Mouse (Mus musculus) 416B (cell line): ENCODE measurements around the gene Gm20388.
A peak's percentile ranks its signal among the peaks of the same experiment; 100 is the strongest.
"Not testable (repeated sequence)": the region's sequence is repeated elsewhere in the genome, so short reads cannot be mapped to it uniquely, and the experiment has no call there.

Experiments
- DNase-seq: peaks from one replicate; pipeline ENCODE4 v3.0.0; 2011; ENCODE audit warnings: low read depth

The Gm20388 gene

DNA sequence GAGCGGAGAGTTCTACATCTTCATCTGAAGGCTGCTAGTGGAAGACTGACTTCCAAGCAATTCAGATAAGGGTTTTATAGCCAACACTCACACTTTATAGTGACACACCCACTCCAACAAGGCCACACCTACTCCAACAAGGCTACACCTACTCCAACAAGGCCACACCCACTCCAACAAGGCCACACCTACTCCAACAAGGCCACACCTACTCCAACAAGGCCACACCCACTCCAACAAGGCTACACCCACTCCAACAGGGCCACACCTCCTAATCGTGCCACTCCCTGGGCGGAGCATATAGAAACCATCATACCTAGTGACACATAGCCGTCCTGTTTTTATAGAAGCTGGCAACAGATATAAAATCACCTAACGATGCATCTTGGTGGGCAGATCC is 3286.4 kb downstream of the Gm20388 start:
- peak; percentile 68 for DNase-seq

DNA sequence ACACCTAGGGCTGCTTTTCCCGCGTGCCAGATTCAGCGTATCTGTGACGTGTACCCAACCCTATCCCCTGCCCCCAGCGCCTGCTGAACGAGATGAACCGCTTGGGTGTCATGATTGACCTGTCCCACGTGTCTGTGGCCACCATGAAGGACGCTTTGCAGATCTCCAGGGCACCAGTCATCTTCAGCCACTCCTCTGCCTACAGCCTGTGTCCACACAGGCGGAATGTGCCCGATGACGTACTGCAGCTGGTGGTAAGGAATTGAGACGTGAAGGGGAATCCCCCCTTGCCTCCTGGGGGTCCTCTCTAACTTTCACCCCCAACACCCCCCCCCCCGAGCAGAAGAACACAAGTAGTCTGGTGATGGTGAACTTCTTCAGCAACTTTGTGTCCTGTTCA is 3289.2 kb downstream of the Gm20388 start:
- DNase-seq: no peak

DNA sequence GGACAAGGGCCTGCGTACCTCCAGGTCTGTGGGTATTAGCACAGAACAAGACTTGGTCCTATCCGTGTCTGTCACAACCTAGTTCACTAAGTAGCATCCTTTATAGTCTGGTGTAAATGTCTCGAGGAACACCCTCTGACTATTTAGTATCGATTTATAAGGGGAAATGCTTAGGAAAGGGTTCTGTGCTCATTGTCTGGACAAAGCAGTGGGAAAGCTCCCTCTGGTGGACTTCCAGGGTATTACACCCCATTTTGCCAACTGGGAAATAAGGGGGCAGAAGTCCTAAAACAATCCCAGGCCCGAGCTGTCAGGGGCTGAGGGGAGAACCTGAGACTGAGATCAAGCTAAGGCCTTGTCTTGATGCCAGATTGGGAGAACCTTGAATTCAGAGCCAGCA is 3291.6 kb downstream of the Gm20388 start:
- DNase-seq: peak; percentile 79

DNA sequence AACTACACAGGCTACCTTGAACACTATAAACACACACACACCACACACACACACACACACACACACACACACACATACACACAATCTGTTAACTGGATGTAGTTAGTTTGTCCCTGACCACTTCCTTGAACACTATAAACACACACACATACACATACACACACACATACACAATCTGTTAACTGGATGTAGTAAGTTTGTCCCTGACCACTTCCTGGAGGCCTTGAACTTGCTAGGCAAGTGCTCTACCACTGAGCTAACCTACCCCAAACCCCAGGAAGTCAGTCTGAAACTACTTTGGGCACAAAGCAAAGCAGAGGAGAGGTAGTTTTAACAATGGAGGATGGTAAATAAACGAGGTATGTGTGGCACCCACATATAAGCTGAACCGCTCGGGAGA is 3292.9 kb downstream of the Gm20388 start:
- DNase-seq: peak; percentile 95

DNA sequence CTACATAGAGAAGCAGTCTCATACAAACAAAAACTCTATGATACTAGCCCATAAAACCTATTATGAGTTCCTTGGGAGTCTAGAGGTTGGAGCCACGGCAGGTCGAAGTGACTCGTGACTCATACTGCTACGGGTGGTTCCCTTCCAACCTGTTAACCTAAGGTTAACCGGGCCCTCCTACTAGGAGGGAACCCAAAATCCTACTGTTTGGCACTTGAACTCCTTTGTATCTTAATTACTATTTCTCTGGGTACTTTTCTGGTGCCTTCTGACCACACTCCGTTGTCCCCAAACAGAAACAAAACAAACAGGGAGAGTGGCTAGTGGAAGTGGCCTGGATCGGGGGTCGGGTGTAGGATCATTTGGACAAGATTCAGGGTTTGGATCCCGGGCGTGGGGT is 3301.2 kb downstream of the Gm20388 start:
- DNase-seq: peak; percentile 54

DNA sequence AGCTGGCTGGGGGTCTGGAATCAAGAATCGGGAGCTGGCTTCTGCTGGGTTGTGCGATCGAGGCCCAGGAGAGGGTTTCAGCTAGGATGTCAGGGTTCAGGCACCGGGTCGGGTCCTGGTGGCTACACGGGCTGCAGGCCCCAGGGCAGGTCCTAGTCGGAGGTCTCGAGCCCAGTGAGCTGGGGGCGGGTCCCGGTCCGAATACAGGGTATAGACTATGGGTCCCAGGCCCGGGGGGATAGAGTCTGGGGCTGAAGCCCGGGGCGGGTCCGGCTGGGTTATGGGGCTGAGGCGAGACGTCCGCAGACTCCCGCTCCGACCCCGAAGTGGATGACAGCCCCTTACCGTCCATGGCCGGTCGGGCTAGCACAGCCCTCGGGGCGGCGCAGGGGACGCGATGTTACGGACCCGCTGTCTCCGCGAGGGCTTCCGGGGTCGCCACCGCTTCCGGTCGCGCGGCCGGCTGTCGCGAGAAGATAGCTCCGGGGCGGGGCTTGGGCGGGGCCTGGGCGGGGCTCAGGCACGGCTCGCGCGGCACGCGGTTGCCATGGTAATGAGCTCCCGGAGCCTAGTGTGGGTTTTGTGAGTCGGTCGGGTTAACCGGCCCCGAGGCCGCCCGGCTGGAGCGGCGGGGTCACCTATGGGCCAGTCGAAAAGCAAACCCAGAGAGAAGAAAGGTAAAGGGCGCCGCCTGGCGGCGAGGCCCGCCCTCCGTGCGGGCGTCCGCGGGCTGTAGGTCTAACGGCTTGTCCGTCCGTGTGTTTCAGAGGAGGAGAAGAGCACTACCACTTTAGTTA is 3301.9 kb downstream of the Gm20388 start, which contains the start of the genes Chmp1a and Spata33:
Chmp1a (minus strand) TSS at position 443 of the 797 bp plus-strand sequence.
Spata33 (plus strand) TSS at position 512 of the 797 bp plus-strand sequence.
- DNase-seq: peak; percentile 99

DNA sequence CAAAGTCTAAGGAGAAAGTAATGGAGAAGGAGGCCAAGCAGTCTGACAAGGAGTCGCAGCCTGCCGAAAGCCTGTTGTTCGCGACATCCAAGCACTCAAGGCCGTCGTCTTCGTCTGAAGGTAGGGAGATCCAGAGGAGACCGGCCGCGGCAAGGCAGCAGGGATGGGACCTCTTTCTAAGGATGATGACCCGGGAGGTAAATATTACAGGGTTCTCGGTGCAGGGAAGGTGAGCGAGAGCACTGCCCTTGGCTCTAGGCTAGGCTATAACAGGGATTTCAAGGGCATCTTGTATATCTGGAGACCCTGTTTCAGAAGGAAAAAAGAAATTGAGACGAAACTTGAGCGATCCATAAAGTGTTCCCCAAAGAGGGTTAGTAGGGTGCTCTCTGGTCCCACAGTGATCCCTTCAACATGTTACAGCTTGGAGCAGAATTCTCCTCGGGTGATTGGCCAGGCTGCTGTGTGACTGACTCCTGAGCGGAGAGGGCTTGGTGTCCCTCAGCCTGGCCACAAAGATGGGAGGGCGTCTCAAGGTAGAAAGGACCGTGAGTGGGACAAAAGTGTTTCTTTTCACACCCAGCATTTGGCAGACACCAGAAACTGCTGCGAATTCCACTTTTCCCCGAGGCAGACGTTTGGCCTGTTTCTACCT is 3302.6 kb downstream of the Gm20388 start:
- DNase-seq: no peak

DNA sequence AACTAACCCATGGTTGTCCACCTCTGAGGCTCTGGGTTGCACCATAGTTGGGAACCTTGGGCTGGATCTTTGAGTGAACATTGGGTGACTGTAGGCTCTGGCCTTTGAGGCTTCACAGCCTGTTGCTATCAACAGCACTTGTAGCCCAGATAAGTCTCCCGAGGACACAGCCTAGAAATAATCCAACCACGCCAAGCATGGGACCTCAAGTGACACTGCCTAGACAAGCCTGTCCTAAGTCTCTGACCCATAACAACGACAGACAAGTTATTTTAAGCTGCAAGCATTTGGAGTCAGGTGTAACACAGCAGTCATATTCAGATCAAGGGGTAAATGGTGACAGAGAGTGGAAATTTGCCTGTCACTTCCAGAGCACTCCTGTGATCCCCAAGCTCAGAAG is 3304.8 kb downstream of the Gm20388 start:
- no peak for DNase-seq

DNA sequence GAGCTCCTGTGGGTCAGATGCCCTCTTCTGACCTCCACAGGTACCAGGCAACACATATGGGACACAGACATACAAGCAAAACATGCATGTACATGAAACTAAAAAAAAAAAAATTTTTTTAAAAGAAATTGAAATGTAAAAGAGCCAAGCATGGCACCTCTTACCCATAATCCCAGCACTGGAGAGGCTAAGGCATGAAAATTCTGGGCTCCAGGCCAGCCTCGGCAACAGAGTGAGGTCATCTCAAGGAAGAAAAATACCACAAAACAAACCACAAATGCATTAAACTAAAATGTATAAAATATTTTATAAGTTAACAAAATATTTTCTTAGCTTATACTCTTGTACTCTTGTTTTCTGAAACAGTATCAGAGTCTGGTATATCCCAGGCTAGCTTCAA is 3310.3 kb downstream of the Gm20388 start:
- peak; percentile 78 for DNase-seq

DNA sequence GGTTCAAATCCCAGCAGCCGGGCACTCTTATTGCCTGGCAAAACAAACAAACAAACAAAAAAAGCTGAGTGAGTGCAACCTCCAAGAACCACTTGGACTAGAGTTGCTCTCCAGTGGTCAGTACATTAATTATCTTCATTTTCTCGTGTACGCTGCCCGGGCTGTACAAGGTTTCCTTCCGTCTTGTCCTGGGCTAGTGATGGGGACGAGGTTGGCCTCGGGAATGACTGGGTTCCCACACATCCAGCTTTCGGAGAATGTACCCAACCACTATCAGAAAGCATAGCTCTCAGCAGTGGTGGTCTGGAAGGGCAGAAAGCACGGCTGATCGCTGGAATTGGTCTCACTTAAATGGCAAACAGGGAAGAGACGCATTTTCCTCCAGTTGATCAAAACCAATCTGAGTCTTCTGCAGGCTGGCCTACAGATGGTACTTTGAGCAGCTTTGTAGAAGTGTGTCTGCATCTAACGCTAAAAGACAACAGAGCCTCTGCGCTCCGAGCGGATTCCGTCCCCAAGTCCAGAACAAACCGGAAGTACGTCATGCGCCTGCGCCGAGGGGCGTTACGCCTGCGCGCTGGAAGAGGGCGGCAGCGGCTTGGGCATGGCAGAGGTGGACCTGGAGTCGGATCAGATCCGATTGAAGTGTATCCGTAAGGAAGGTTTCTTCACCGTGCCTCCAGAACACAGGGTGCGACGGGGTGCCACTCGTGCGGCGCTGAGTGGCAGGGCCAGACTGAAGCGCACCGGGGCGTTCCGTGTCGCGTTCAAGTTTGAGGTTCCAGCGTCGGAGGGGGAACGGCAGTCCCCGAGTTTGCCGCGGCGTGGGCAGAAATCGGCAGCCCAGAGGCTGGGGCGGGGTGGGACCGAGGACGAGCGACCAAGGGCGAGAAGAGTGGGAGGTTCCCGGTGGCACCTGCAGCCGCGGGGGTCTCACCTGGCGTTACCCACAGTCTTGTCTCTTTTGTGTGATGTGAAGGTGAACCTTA is 3313.9 kb downstream of the Gm20388 start, which contains the start of gene Cdk10:
Cdk10 (plus strand) TSS at position 565 of the 989 bp plus-strand sequence.
- peak; percentile 93 for DNase-seq

DNA sequence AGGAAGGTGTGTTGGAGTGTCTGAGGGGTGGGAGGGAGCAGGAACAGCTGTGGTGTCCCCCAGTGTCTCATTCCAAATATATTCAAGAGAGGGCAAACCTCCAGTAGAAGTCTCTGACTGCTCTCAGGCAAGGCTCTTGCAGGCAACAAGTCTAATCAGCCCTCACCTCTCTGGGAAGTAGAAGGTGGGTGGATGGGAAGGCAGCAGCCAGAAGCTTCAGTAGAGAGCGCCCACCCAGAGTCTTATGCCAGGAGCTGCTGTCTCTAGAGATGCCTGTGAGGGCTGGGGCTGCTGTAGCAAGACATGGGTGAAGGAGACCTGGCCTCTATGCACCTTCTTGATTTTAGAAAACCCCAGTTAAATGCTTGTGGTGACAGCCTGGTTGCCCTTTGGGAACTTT is 3317.8 kb downstream of the Gm20388 start:
- DNase-seq: no peak

DNA sequence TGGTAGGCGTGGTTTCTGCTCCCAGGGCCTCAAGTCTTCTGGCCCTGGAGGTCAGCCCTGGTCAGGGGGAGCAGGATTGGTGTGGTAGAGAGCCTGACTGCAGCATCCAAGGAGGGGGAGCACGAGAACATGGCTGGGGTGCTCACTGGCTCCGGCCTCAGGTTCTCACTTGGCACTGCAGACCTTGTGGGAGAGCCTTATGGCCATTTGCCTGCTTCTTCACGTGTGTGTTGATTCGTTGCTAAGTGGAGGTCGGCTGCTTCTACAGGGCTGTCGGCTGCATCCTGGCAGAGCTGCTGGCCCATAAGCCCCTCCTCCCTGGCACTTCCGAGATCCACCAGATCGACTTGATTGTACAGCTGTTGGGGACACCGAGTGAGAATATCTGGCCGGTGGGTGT is 3319.7 kb downstream of the Gm20388 start:
- not testable (repeated sequence) for DNase-seq

DNA sequence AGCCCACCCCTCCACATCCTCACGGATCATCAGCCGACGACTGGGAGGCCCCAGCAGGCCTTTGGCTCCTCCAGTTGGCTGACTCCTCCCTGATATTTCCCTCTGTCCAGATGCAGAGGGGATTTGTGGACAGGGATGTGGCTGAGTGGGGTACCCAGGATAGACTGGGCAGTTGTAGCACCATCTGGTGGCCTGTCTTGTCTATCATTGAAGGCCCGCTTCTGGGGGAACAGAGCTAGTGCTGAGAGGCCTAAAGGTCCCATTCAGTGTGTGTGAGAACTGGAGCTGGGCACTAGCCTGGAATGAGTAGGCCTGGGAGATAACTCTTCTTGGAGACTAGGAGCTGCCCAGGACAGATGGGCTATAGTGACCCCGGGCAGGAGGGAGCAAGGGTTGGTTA is 3321.1 kb downstream of the Gm20388 start:
- peak; percentile 33 for DNase-seq

DNA sequence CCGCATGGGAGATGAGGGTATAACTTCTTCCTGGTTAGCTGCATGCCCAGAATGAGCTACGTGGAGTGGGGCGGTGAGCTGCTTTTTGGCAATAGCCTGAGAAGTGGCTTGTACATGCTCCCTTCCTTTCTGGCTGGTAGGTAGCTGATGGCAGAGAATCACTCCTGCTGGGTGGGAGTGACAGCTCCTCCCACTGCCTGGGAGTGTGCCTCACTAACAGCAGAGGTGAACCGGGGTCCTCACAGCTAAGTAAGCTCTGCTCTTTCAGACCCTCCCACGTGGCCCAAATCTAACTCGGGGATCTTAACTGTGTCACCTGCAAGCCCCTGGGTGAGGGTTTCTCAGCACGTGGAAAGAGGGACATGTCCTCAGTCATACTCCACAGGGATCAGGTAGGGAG is 3321.9 kb downstream of the Gm20388 start:
- DNase-seq: no peak

DNA sequence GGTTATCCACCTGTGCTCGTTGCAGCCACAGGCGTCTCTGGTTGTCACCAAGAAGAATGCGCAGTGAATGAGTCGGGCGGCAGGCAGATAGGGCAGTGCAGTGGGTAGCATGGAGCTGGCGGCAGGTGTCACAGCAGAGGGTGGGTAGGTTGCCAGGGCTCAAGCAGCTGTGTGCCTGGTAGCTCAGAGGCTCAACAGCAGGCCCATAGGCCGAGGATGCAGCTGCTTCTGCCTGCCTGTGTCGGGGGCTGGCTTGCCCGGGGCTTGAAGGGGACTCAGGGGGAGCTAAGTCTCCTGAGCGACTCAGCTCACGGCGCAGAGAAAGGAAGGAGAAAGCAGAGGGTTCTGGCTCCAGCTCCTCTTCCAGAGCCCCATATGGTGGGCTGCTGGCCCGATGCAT is 3322.7 kb downstream of the Gm20388 start:
- no peak for DNase-seq

DNA sequence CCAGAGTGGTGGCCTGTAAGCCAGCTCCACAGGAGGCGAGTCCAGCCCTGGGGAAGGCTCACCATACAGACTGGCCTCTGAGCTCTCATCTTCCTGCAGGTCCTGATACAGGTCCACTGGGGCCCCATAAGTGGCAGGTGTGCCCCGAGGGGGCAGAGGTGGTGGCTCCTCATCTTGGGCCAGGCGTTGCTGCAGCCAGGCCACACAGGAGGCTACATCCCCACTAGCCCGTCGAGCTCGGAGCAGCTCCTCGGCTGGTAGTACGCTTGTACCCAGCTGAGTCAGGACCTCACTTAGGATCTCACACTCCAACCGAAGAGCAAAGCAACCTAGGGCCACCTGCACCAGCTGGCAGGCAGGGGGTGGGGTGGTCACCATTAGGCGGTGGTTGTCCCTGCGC is 3323.1 kb downstream of the Gm20388 start:
- DNase-seq: no peak

DNA sequence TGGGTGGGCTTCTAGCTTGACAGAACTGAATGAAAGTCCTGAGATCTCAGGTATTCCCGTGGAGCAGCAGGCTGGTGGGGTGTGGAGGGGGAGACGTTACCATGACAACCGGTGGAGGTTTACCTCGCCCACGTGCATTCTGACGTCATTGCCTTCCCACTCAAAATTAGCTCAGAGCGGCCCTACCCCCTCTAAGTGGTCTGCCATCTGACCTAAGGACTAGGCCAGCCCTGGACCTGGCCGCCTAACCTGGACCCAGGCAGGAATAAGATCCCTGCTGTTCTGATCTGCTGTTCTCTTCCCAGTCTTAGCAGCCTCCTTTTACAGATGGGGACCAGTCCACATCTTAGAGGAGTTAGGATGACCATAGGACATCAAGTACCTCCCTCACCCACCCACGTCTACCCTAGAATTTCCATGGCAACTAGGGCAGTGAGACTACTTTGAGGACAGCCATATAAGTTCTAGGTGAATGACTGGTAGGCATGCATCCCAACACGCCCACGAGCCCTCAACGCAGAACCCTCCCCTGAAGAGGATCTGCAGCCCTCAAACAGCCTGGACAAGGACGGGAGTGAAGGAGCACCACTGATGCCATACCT is 3324.4 kb downstream of the Gm20388 start:
- DNase-seq: no peak

DNA sequence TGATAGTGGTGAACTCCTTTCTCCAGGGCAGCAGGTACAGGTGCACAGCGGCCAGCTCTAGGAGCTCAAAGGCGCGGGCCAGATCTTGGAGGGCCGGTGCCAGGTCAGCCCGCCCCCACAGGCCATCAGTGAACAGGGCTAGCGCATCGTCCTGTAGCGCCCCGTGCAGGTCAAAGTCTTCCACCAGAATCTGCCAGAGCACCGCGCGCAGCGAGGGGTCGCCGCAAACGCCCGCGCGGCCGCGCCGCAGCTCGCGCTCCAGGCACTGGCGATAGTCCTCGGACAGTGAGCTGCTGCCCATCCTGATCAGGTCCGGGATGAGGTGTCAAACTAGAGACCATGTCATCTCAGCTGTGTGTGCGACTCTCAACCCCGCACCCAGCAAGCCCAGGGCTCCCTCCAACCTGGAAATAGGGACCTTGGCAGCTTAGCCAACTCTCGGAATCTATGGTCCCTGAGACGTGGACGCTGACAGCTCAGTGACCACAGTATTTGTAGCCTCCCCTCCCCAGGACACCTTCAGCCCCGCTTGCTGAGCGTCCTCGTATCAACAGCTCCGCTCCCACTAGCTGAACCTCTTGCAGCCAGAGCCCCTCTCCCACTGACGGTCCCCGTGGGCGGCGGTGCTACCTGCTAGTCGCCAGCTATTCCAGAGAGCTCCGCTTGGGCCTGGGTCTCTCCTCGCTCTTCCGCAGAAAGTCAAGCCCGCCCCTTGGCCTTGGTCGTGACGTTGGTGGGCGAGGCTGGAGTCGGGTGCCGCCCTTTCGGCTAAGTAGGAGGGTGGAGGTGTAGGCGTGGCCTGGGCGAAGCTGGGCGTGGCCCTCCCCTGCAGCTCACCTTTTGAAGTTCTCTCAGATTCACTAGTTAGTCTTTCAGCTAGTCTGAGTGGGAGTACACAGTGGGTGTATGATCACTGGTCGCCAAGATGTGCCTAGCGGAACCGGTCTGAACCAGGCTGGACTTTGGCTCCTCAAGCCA is 3325.2 kb downstream of the Gm20388 start, which contains the start of gene Spata2l:
Spata2l (minus strand) TSS at position 714 of the 978 bp plus-strand sequence.
- DNase-seq: peak; percentile 85

DNA sequence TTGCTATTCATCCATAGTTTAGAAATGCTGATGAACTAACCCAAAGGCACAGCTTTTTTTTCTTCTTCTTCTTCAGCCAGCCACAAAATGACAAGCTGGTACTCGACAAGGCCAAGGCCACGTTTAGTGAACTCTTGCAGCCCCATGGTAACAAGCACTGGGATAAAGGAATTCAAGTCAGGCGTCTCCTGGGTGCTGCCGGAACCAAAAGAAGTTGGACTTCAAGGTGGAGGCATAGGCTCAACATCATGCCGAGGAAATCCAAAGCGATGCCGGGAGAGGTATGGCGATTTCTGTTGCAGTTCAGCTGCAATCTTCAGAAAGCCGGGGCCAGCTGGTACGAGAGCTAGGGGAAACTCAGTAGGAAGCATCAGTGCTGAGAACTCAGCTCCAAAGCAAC is 3328.8 kb downstream of the Gm20388 start:
- DNase-seq: no peak
